Mouse (Mus musculus): ENCODE results near the gene Trim11.

Trim11 gene

DNA sequence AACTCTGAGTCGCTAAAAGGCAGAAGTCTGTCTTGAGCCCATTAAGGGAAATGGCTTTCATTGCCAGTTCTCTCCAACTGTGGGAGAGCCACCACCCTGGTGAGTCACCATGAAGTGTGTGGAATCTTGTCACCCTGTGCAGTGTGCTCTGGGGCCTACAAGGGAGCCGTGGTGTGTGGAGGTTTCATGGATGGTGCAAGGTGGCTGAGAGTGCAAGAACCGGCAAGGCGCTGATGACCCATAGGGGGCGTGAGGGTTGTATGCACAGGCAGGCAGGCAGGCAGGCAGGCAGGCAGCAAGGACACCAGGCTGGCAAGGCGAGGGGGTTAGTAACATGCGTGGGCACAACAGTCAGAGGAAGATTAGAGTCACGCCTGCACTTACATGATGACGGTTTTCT is 37.2 kb downstream of the Trim11 start:
- peak; percentile 28 for DNase-seq (ENCODE audit: low read depth)

GRCm38 (mm10) chr11:59026411-59026810 is 48.5 kb downstream of the Trim11 start:
- DNase-seq (ENCODE audit: low read depth), result no peak

DNA sequence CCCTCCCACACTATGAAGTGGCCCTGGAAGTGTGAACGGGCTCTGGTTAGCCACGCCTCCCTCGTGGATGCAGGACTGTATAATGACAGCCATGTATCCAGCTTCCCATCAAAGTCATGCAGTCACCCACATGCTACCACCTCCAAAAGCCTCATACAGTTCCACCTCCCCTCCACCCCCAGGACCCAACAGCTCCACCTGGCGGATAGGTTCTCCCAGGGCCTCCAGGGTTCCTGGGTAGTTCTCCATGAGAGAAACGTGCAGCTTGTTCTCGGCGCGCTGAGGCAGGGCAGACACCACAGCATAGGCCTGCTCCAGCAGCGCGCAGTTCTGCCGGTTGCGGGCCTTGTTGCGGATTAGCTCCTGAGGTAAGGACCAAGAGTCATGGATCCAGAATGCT is 51.1 kb downstream of the Trim11 start:
- DNase-seq (ENCODE audit: low read depth), result peak; percentile 9
